Mouse (Mus musculus) kidney, postnatal 0 days (tissue): ENCODE measurements around the gene Auh. TPM values are rescaled to one million over a fixed set of nuclear protein-coding genes. Genes with fewer than 3 reads are reported as not detected.

ENCODE experiments used
- ATAC-seq: fragments of 200-750 bp; cut with Nextera tagmentation; replicated peaks from 2 replicates; pipeline ENCODE4 v1.8.0; 2017; ENCODE audit warnings: low read depth, moderate number of reproducible peaks, moderate TSS enrichment, moderate library complexity; ENCODE audit not compliant: low FRiP score
- DNase-seq: peaks from one replicate; pipeline ENCODE4 v3.0.0-alpha.2; 2016; ENCODE audit warnings: low spot score
- H3K27ac ChIP-seq: fragments of 300-500 bp; sonication (generic); 2 replicates; pipeline ENCODE4 v1.5.1; 2014; ENCODE audit warnings: mild to moderate bottlenecking
- H3K27me3 ChIP-seq: fragments of 300-500 bp; sonication (generic); 2 replicates; pipeline ENCODE4 v1.6.1; 2014; ENCODE audit warnings: low read length, mixed read lengths; ENCODE audit not compliant: insufficient read depth
- H3K36me3 ChIP-seq: fragments of 300-500 bp; sonication (generic); 2 replicates; pipeline ENCODE4 v1.6.1; 2014; ENCODE audit warnings: low read length, mixed read lengths; ENCODE audit not compliant: insufficient read depth
- H3K4me1 ChIP-seq: fragments of 300-500 bp; sonication (generic); replicated peaks from 2 replicates; pipeline ENCODE4 v1.6.1; 2014; ENCODE audit warnings: antibody characterized with exemption, low read length, mixed read lengths; ENCODE audit not compliant: insufficient read depth
- H3K4me2 ChIP-seq: fragments of 300-500 bp; sonication (generic); 2 replicates; pipeline ENCODE4 v1.6.1; 2014; ENCODE audit warnings: mild to moderate bottlenecking, low read length, moderate library complexity, mixed read lengths
- H3K4me3 ChIP-seq: fragments of 300-500 bp; sonication (generic); replicated peaks from 2 replicates; pipeline ENCODE4 v1.5.1; 2014; ENCODE audit warnings: low read depth, low read length
- H3K9ac ChIP-seq: fragments of 300-500 bp; sonication (generic); 2 replicates; pipeline ENCODE4 v1.6.1; 2014; ENCODE audit warnings: low read depth, low read length
- H3K9me3 ChIP-seq: fragments of 300-500 bp; sonication (generic); replicated peaks from 2 replicates; pipeline ENCODE4 v1.6.1; 2016; ENCODE audit warnings: low read length, inconsistent platforms, mixed read lengths
- CTCF ChIP-seq: IDR thresholded peaks from 2 replicates; pipeline ENCODE4 v1.5.1; 2016; ENCODE audit warnings: antibody characterized with exemption, low read depth, mild to moderate bottlenecking, moderate library complexity
- WGBS: fragments of 180-500 bp; shearing (Covaris S2); extraction: QIAGEN DNeasy Blood & Tissue Kit; methylation state at CpG from one replicate; pipeline ENCODE4 v1.1.7; 2014; 5-methylcytosine and 5-hydroxymethylcytosine counted together
- polyA plus RNA-seq: library from polyadenylated mRNA; unstranded; fragments of >200 nt; fragmentation: Nextera tagmentation; extraction: Ambion mirVana; gene quantifications from 2 replicates; pipeline ENCODE4 v1.2.1, GENCODE M21; 2015

Gene Auh
- polyA plus RNA-seq, 1 experiment from 2014 or later, result 81.3 TPM

GRCm38 (mm10) chr13:52828946-52829523 is 100.4 kb downstream of the Auh start:
- no peak for ATAC-seq
- no peak for TF ChIP-seq CTCF
- Histone ChIP-seq H3K4me1 (no peaks in the 10 kb centered on the region), H3K9ac (no peak overlapping the region), H3K4me2 (no peak overlapping the region), H3K36me3 (no peaks in the 10 kb centered on the region), H3K27me3 (no peaks in the 10 kb centered on the region), H3K4me3 (no peak overlapping the region), H3K27ac (no peak overlapping the region), H3K9me3 (no peaks in the 10 kb centered on the region)
- WGBS, result 61% methylated on average over 11 of the region's 12 CpGs
- no peak for DNase-seq

GRCm38 (mm10) chr13:52828217-52828616 is 101.3 kb downstream of the Auh start:
- Histone ChIP-seq H3K4me2 (no peak overlapping the region), H3K27me3 (no peaks in the 10 kb centered on the region), H3K27ac (no peak overlapping the region), H3K4me3 (no peak overlapping the region), H3K36me3 (no peaks in the 10 kb centered on the region), H3K9me3 (no peaks in the 10 kb centered on the region), H3K4me1 (no peaks in the 10 kb centered on the region), H3K9ac (no peak overlapping the region)
- DNase-seq (no peak), ATAC-seq (no peak)
- WGBS, result 72% methylated on average over 2 of the region's 2 CpGs
- TF ChIP-seq CTCF, result no peak

- H3K4me1 ChIP-seq, result peaks cover 9% of the 10 kb centered on the region
- H3K36me3 ChIP-seq, result no peaks in the 10 kb centered on the region
- no peaks in the 10 kb centered on the region for H3K9me3 ChIP-seq
- no peak overlapping the region for H3K9ac ChIP-seq
- DNase-seq (no peak), ATAC-seq (no peak)
- no peaks in the 10 kb centered on the region for H3K27me3 ChIP-seq
- no peak overlapping the region for H3K4me3 ChIP-seq
- TF ChIP-seq CTCF, result no peak
- no peak overlapping the region for H3K27ac ChIP-seq
- no peak overlapping the region for H3K4me2 ChIP-seq
These were observed 102.8 kb downstream of the Auh start for GRCm38 (mm10) chr13:52826666-52827065.

GRCm38 (mm10) chr13:52824754-52825153 is 104.7 kb downstream of the Auh start:
- WGBS, result 50% methylated on average over 9 of the region's 9 CpGs
- peaks cover 24% of the 10 kb centered on the region for H3K4me1 ChIP-seq
- no peaks in the 10 kb centered on the region for H3K27me3 ChIP-seq
- H3K36me3 ChIP-seq, result no peaks in the 10 kb centered on the region
- no peak overlapping the region for H3K27ac ChIP-seq
- no peak overlapping the region for H3K4me3 ChIP-seq
- H3K4me2 ChIP-seq, result no peak overlapping the region
- ATAC-seq, result no peak; the same call in 1 of the 2 replicates
- TF ChIP-seq CTCF, result no peak
- no peaks in the 10 kb centered on the region for H3K9me3 ChIP-seq
- no peak for DNase-seq
- H3K9ac ChIP-seq, result no peak overlapping the region

- Histone ChIP-seq H3K9me3 (no peaks in the 10 kb centered on the region), H3K4me3 (no peak overlapping the region), H3K27me3 (no peaks in the 10 kb centered on the region), H3K27ac (peak overlapping the region; percentile 81), H3K4me1 (peaks cover 34% of the 10 kb centered on the region), H3K36me3 (no peaks in the 10 kb centered on the region), H3K9ac (no peak overlapping the region), H3K4me2 (peak overlapping the region; percentile 19; the same call in 1 of the 2 replicates)
- no peak for TF ChIP-seq CTCF
- DNase-seq (peak; percentile 89), ATAC-seq (peak; percentile 81)
- 3% methylated on average over 21 of the region's 23 CpGs for WGBS
These were observed 107.0 kb downstream of the Auh start for GRCm38 (mm10) chr13:52822165-52823149.

- TF ChIP-seq CTCF, result no peak
- H3K4me3 ChIP-seq, result no peak overlapping the region
- no peaks in the 10 kb centered on the region for H3K36me3 ChIP-seq
- WGBS, result 13% methylated on average over 9 of the region's 9 CpGs
- DNase-seq, result peak; percentile 66
- peaks cover 34% of the 10 kb centered on the region for H3K4me1 ChIP-seq
- H3K27ac ChIP-seq, result peak overlapping the region; percentile 81
- H3K9me3 ChIP-seq, result no peaks in the 10 kb centered on the region
- H3K27me3 ChIP-seq, result no peaks in the 10 kb centered on the region
- H3K4me2 ChIP-seq, result no peak overlapping the region
- ATAC-seq, result no peak
- no peak overlapping the region for H3K9ac ChIP-seq
These were observed 107.9 kb downstream of the Auh start for GRCm38 (mm10) chr13:52821571-52821970.
